21 mouse cellular contexts compared by ENCODE assay signal in genomic region chr4:46412113-46412512, GRCm38 (mm10). TPM values are rescaled to one million over a fixed set of nuclear protein-coding genes. Genes with fewer than 3 reads are reported as not detected.
DNase-seq lines count a peak whose midpoint lies in the region; ATAC-seq lines count a peak whose summit lies in the region.
"Had no signal": no experiment of that assay in that cellular context is flagged by ENCODE, and none has a peak within 500 bp of the region (broad histone marks: within the 10 kb centered on the region; RNA-seq: fewer than 3 reads in every experiment).

No protein-coding gene starts in this region.

- DNase-seq in 416B (ENCODE audit: low read depth): peak; percentile 70
- DNase-seq in CD4-positive helper T cell, adult 2 months (ENCODE audit: low read depth, low spot score): peak; percentile 17
- DNase-seq in induced T-regulatory cell, adult 2 months (ENCODE audit: low read depth): peak; percentile 34
- no peak for DNase-seq in frontal cortex, postnatal 14 days (ENCODE audit: low spot score in 2 of 2)
- DNase-seq in left cerebral cortex, adult 9 months (ENCODE audit: low spot score in 2 of 2): no peak
- DNase-seq: adrenal gland, postnatal 10 days; cerebellum, adult 2 months; heart, postnatal 36 days; kidney, adult 11 months; kidney, postnatal 10 days had no signal

- no peak overlapping the region for H3K4me2 ChIP-seq in hindbrain, embryonic 12.5 days (replicated peaks)
- H3K4me2 ChIP-seq: heart, embryonic 13.5 days; limb, embryonic 13.5 days; midbrain, embryonic 11.5 days; neural tube, embryonic 15.5 days had no signal

- H3K9me3 ChIP-seq in hindbrain, embryonic 12.5 days (replicated peaks): no peaks in the 10 kb centered on the region
- H3K9me3 ChIP-seq: forebrain, embryonic 10.5 days; heart, embryonic 13.5 days; limb, embryonic 13.5 days; neural tube, embryonic 15.5 days had no signal

- WGBS in hindbrain, embryonic 12.5 days: 59% methylated on average over 1 of the region's 1 CpGs

- no peaks in the 10 kb centered on the region for H3K27me3 ChIP-seq in hindbrain, embryonic 12.5 days
- H3K27me3 ChIP-seq: limb, embryonic 13.5 days; neural tube, embryonic 15.5 days had no signal

- 0 out of 2 replicates have a peak, but pooled peaks have one; percentile 4 for ATAC-seq in megakaryocyte, adult 5-6 weeks (ENCODE audit: poor library complexity, severe bottlenecking)
- ATAC-seq in hindbrain, embryonic 12.5 days (ENCODE audit: low FRiP score): no peak
- ATAC-seq: hindbrain, embryonic 16.5 days; lung, postnatal 0 days had no signal

- H3K27ac ChIP-seq in hindbrain, embryonic 12.5 days: no peak overlapping the region
- H3K27ac ChIP-seq: heart, embryonic 13.5 days; limb, embryonic 13.5 days; neural tube, embryonic 15.5 days had no signal

- H3K36me3 ChIP-seq in hindbrain, embryonic 12.5 days: no peaks in the 10 kb centered on the region
- H3K36me3 ChIP-seq: forebrain, embryonic 10.5 days; heart, embryonic 13.5 days; limb, embryonic 13.5 days; neural tube, embryonic 15.5 days had no signal

- H3K4me1 ChIP-seq in hindbrain, embryonic 12.5 days: no peaks in the 10 kb centered on the region
- H3K4me1 ChIP-seq: forebrain, embryonic 10.5 days; limb, embryonic 13.5 days; neural tube, embryonic 15.5 days had no signal

- H3K9ac ChIP-seq in hindbrain, embryonic 12.5 days: no peak overlapping the region
- H3K9ac ChIP-seq: heart, embryonic 13.5 days; limb, embryonic 13.5 days; neural tube, embryonic 15.5 days had no signal

- no peak overlapping the region for H3K4me3 ChIP-seq in hindbrain, embryonic 12.5 days
- H3K4me3 ChIP-seq: forebrain, embryonic 10.5 days; heart, embryonic 13.5 days; limb, embryonic 13.5 days; neural tube, embryonic 15.5 days had no signal

RNA-seq across cellular contexts. Expression of gene Hemgn, which starts 1.2 kb away (rescaled TPM):
- total RNA-seq in megakaryocyte, adult 5-6 weeks (2015): 4.8 and 12.0 TPM in 2 replicates
- 5.8 and 11.8 TPM in 2 replicates for total RNA-seq in megakaryocyte, adult 5-6 weeks (2017)
- polyA plus RNA-seq in hindbrain, embryonic 12.5 days (2016; fragmentation: Nextera tagmentation; extraction: Ambion mirVana): 2.4 and 4.3 TPM in 2 replicates
- total RNA-seq: layer of hippocampus, adult 8-10 months; left cerebral cortex, postnatal 10 days had no signal

RNA-seq across cellular contexts. Expression of gene Trmo, which starts 22.9 kb away (rescaled TPM):
- total RNA-seq in megakaryocyte, adult 5-6 weeks (2015): 6.9 and 8.4 TPM in 2 replicates
- total RNA-seq in megakaryocyte, adult 5-6 weeks (2017): 6.8 and 9.0 TPM in 2 replicates
- 8.1 and 9.0 TPM in 2 replicates for polyA plus RNA-seq in hindbrain, embryonic 12.5 days (2016; fragmentation: Nextera tagmentation; extraction: Ambion mirVana)

RNA-seq across cellular contexts. Expression of gene Anp32b, which starts 38.6 kb away (rescaled TPM):
- total RNA-seq in megakaryocyte, adult 5-6 weeks (2015): 496 and 542 TPM in 2 replicates
- 105 and 108 TPM in 2 replicates for total RNA-seq in megakaryocyte, adult 5-6 weeks (2017)
- 207 and 211 TPM in 2 replicates for polyA plus RNA-seq in hindbrain, embryonic 12.5 days (2016; fragmentation: Nextera tagmentation; extraction: Ambion mirVana)

Comparison
In these comparisons a context has a peak if more than half of its experiments do, and no peak if none do; other contexts are left out.
1. DNase-seq: peak in 416B (single experiment), CD4-positive helper T cell, adult 2 months (single experiment) and induced T-regulatory cell, adult 2 months (single experiment); none in frontal cortex, postnatal 14 days (0 of 2) and left cerebral cortex, adult 9 months (0 of 2).